In genomic region chr8:71700493-71701269, GRCm38 (mm10) we compare ENCODE assay signal across 8 mouse cellular contexts. TPM values are rescaled to one million over a fixed set of nuclear protein-coding genes. Genes with fewer than 3 reads are reported as not detected.
DNase-seq lines count a peak whose midpoint lies in the region; ATAC-seq and TF ChIP-seq lines count a peak whose summit lies in the region.

No protein-coding gene starts in this region.

- no peak overlapping the region for H3K27ac ChIP-seq in ES-Bruce4 (ENCODE audit: insufficient read depth, low read length)
- no peak overlapping the region for H3K27ac ChIP-seq in embryonic facial prominence, embryonic 12.5 days
- H3K27ac ChIP-seq in hindbrain, embryonic 15.5 days (replicated peaks), result no peak overlapping the region
- no peak overlapping the region for H3K27ac ChIP-seq in stomach, embryonic 14.5 days (ENCODE audit: low read length)

- H3K27me3 ChIP-seq in ES-Bruce4 (ENCODE audit: control insufficient read depth, insufficient read depth, low read length, poor library complexity, severe bottlenecking), result no peaks in the 10 kb centered on the region
- H3K27me3 ChIP-seq in embryonic facial prominence, embryonic 12.5 days, result peaks cover 79% of the 10 kb centered on the region
- peaks cover 65% of the 10 kb centered on the region for H3K27me3 ChIP-seq in hindbrain, embryonic 15.5 days
- peaks cover 13% of the 10 kb centered on the region for H3K27me3 ChIP-seq in stomach, embryonic 14.5 days (ENCODE audit: control insufficient read depth, insufficient read depth, low read length)

- 8% methylated on average over 29 of the region's 29 CpGs for WGBS in embryonic facial prominence, embryonic 12.5 days
- 9% methylated on average over 29 of the region's 29 CpGs for WGBS in hindbrain, embryonic 15.5 days
- WGBS in stomach, embryonic 14.5 days, result 7% methylated on average over 29 of the region's 29 CpGs

- H3K4me3 ChIP-seq in ES-Bruce4 (ENCODE audit: low read depth, low read length), result no peak overlapping the region
- H3K4me3 ChIP-seq in embryonic facial prominence, embryonic 12.5 days, result peak overlapping the region; percentile 7; the same call in 1 of the 2 replicates
- peak overlapping the region; percentile 16; the same call in 1 of the 2 replicates for H3K4me3 ChIP-seq in hindbrain, embryonic 15.5 days
- peak overlapping the region; percentile 24 for H3K4me3 ChIP-seq in stomach, embryonic 14.5 days (ENCODE audit: low read depth, low read length)

- peak; percentile 58 to 64 for DNase-seq in lung, adult 18-20 months
- DNase-seq in layer of hippocampus, postnatal 10 days (ENCODE audit: low spot score in 2 of 2), result no peak
- no peak for DNase-seq in frontal cortex, postnatal 25 days (ENCODE audit: low spot score in 2 of 2)
- DNase-seq in gastrocnemius, postnatal 10 days, result no peak

- TF ChIP-seq POLR2A in ES-Bruce4 (IDR thresholded peaks at IDR 0.05; ENCODE audit: insufficient read depth, low read length), result no peak

- ATAC-seq in embryonic facial prominence, embryonic 12.5 days (ENCODE audit: insufficient number of reproducible peaks, insufficient read depth, low FRiP score, low TSS enrichment), result no peak
- ATAC-seq in hindbrain, embryonic 15.5 days (ENCODE audit: low FRiP score, low read depth), result no peak
- ATAC-seq in stomach, embryonic 14.5 days (ENCODE audit: insufficient number of reproducible peaks, insufficient read depth, low FRiP score, low read depth), result 0 out of 2 replicates have a peak, but pooled peaks have one; percentile 53

- peak; percentile 63 for TF ChIP-seq EP300 in ES-Bruce4 (IDR thresholded peaks at IDR 0.05; ENCODE audit: insufficient read depth, low read depth, low read length)

- H3K36me3 ChIP-seq in ES-Bruce4 (ENCODE audit: control insufficient read depth, insufficient read depth, low read length, poor library complexity, severe bottlenecking), result no peaks in the 10 kb centered on the region
- no peaks in the 10 kb centered on the region for H3K36me3 ChIP-seq in embryonic facial prominence, embryonic 12.5 days
- H3K36me3 ChIP-seq in hindbrain, embryonic 15.5 days, result no peaks in the 10 kb centered on the region
- no peaks in the 10 kb centered on the region for H3K36me3 ChIP-seq in stomach, embryonic 14.5 days (ENCODE audit: control insufficient read depth, insufficient read depth, low read length)

- H3K4me2 ChIP-seq in embryonic facial prominence, embryonic 12.5 days (replicated peaks), result peak overlapping the region; percentile 12; the same call in 1 of the 2 replicates
- peak overlapping the region; percentile 18 for H3K4me2 ChIP-seq in hindbrain, embryonic 15.5 days
- peak overlapping the region; percentile 40 for H3K4me2 ChIP-seq in stomach, embryonic 14.5 days (replicated peaks; ENCODE audit: low read depth, low read length)

- H3K9me3 ChIP-seq in ES-Bruce4 (replicated peaks; ENCODE audit: control insufficient read depth, insufficient read depth, low read length, poor library complexity, severe bottlenecking), result no peaks in the 10 kb centered on the region
- H3K9me3 ChIP-seq in embryonic facial prominence, embryonic 12.5 days, result no peaks in the 10 kb centered on the region
- H3K9me3 ChIP-seq in hindbrain, embryonic 15.5 days, result no peaks in the 10 kb centered on the region
- H3K9me3 ChIP-seq in stomach, embryonic 14.5 days (ENCODE audit: control insufficient read depth, low read depth, low read length), result no peaks in the 10 kb centered on the region

- peaks cover 3% of the 10 kb centered on the region for H3K4me1 ChIP-seq in ES-Bruce4 (ENCODE audit: control insufficient read depth, insufficient read depth, low read length)
- peaks cover 9% of the 10 kb centered on the region; the same call in 1 of the 2 replicates for H3K4me1 ChIP-seq in embryonic facial prominence, embryonic 12.5 days
- no peaks in the 10 kb centered on the region; the same call in 1 of the 2 replicates for H3K4me1 ChIP-seq in hindbrain, embryonic 15.5 days (replicated peaks)
- H3K4me1 ChIP-seq in stomach, embryonic 14.5 days (ENCODE audit: control insufficient read depth, insufficient read depth, low read length), result peaks cover 5% of the 10 kb centered on the region; the same call in 1 of the 2 replicates

- peak overlapping the region; percentile 50 for H3K9ac ChIP-seq in ES-Bruce4 (ENCODE audit: low read depth, poor library complexity, severe bottlenecking)
- H3K9ac ChIP-seq in embryonic facial prominence, embryonic 12.5 days, result no peak overlapping the region
- no peak overlapping the region for H3K9ac ChIP-seq in hindbrain, embryonic 15.5 days
- no peak overlapping the region for H3K9ac ChIP-seq in stomach, embryonic 14.5 days (replicated peaks; ENCODE audit: low read depth, low read length)

- no peak for TF ChIP-seq CTCF in ES-Bruce4 (IDR thresholded peaks at IDR 0.05; ENCODE audit: low read depth, low read length)

RNA-seq across cellular contexts. Expression of gene B3gnt3, which starts 0.9 kb away (rescaled TPM):
- 1.8 and 2.0 TPM in 2 replicates for polyA plus RNA-seq in ES-Bruce4 (2011; ENCODE audit: insufficient read depth, insufficient read length, low read depth, missing spikeins)
- 0.64 and 0.67 TPM in 2 replicates for polyA plus RNA-seq in embryonic facial prominence, embryonic 12.5 days (2016; fragmentation: Nextera tagmentation; extraction: Ambion mirVana)
- polyA plus RNA-seq in hindbrain, embryonic 15.5 days (2015; fragmentation: Nextera tagmentation; extraction: Ambion mirVana), result 0.45 and 0.52 TPM in 2 replicates
- 4.7 and 5.4 TPM in 2 replicates for polyA plus RNA-seq in stomach, embryonic 14.5 days (2014; fragmentation: Nextera tagmentation; extraction: Ambion mirVana)
- under 1 TPM; 0.42 to 0.64 TPM for total RNA-seq in layer of hippocampus, postnatal 10 days (2021)
- total RNA-seq in gastrocnemius, postnatal 10 days (2021), result 1 to 10 TPM; 4.7 to 5.2 TPM

RNA-seq across cellular contexts. Expression of gene Insl3, which starts 11.7 kb away (rescaled TPM):
- 1.3 and 3.7 TPM in 2 replicates for polyA plus RNA-seq in ES-Bruce4 (2011; ENCODE audit: insufficient read depth, insufficient read length, low read depth, missing spikeins)
- polyA plus RNA-seq in embryonic facial prominence, embryonic 12.5 days (2016; fragmentation: Nextera tagmentation; extraction: Ambion mirVana), result 0.39 and 0.50 TPM in 2 replicates
- polyA plus RNA-seq in hindbrain, embryonic 15.5 days (2015; fragmentation: Nextera tagmentation; extraction: Ambion mirVana), result 0.47 and 1.5 TPM in 2 replicates
- polyA plus RNA-seq in stomach, embryonic 14.5 days (2014; fragmentation: Nextera tagmentation; extraction: Ambion mirVana), result 1.3 and 1.7 TPM in 2 replicates
- 1 to 10 TPM; 2.3 to 2.4 TPM for total RNA-seq in layer of hippocampus, postnatal 10 days (2021)
- 1 to 10 TPM; 3.1 to 3.7 TPM for total RNA-seq in gastrocnemius, postnatal 10 days (2021)

RNA-seq across cellular contexts. Expression of gene Jak3, which starts 24.6 kb away (rescaled TPM):
- polyA plus RNA-seq in ES-Bruce4 (2011; ENCODE audit: insufficient read depth, insufficient read length, low read depth, missing spikeins), result 8.0 and 9.7 TPM in 2 replicates
- polyA plus RNA-seq in embryonic facial prominence, embryonic 12.5 days (2016; fragmentation: Nextera tagmentation; extraction: Ambion mirVana), result 3.4 and 4.5 TPM in 2 replicates
- polyA plus RNA-seq in hindbrain, embryonic 15.5 days (2015; fragmentation: Nextera tagmentation; extraction: Ambion mirVana), result 6.1 and 7.0 TPM in 2 replicates
- 5.4 and 6.0 TPM in 2 replicates for polyA plus RNA-seq in stomach, embryonic 14.5 days (2014; fragmentation: Nextera tagmentation; extraction: Ambion mirVana)
- total RNA-seq in layer of hippocampus, postnatal 10 days (2021), result 1 to 10 TPM; 7.7 to 7.8 TPM
- total RNA-seq in gastrocnemius, postnatal 10 days (2021), result 1 to 10 TPM; 3.9 to 5.8 TPM

RNA-seq across cellular contexts. Expression of gene Fcho1, which starts 24.8 kb away (rescaled TPM):
- 8.7 and 8.8 TPM in 2 replicates for polyA plus RNA-seq in ES-Bruce4 (2011; ENCODE audit: insufficient read depth, insufficient read length, low read depth, missing spikeins)
- polyA plus RNA-seq in embryonic facial prominence, embryonic 12.5 days (2016; fragmentation: Nextera tagmentation; extraction: Ambion mirVana), result 7.4 and 8.3 TPM in 2 replicates
- polyA plus RNA-seq in hindbrain, embryonic 15.5 days (2015; fragmentation: Nextera tagmentation; extraction: Ambion mirVana), result 77.2 and 93.0 TPM in 2 replicates
- polyA plus RNA-seq in stomach, embryonic 14.5 days (2014; fragmentation: Nextera tagmentation; extraction: Ambion mirVana), result 5.5 and 7.4 TPM in 2 replicates
- total RNA-seq in layer of hippocampus, postnatal 10 days (2021), result 100 to 1,000 TPM; 111 to 119 TPM
- total RNA-seq in gastrocnemius, postnatal 10 days (2021), result 1 to 10 TPM in 1 of 2 experiments, under 1 TPM in 1; 0.26 to 1.2 TPM

RNA-seq across cellular contexts. Expression of gene Unc13a, which starts 29.1 kb away (rescaled TPM):
- polyA plus RNA-seq in ES-Bruce4 (2011; ENCODE audit: insufficient read depth, insufficient read length, low read depth, missing spikeins), result 3.8 and 6.3 TPM in 2 replicates
- 1.9 and 2.8 TPM in 2 replicates for polyA plus RNA-seq in embryonic facial prominence, embryonic 12.5 days (2016; fragmentation: Nextera tagmentation; extraction: Ambion mirVana)
- polyA plus RNA-seq in hindbrain, embryonic 15.5 days (2015; fragmentation: Nextera tagmentation; extraction: Ambion mirVana), result 20.8 and 24.7 TPM in 2 replicates
- polyA plus RNA-seq in stomach, embryonic 14.5 days (2014; fragmentation: Nextera tagmentation; extraction: Ambion mirVana), result 1.4 and 1.7 TPM in 2 replicates
- 100 to 1,000 TPM; 242 to 246 TPM for total RNA-seq in layer of hippocampus, postnatal 10 days (2021)
- under 1 TPM; 0.38 to 0.45 TPM for total RNA-seq in gastrocnemius, postnatal 10 days (2021)

Comparison
In these comparisons a context has a peak if more than half of its experiments do, and no peak if none do; other contexts are left out.
1. DNase-seq: peak in lung, adult 18-20 months (2 of 2); none in layer of hippocampus, postnatal 10 days (0 of 2), frontal cortex, postnatal 25 days (0 of 2) and gastrocnemius, postnatal 10 days (single experiment).
2. Peak in every context shown above with its lines, with median percentiles within 50 percentile points of each other: H3K4me2 ChIP-seq.